Mouse (Mus musculus): ENCODE data around the gene Cntn5. TPM values are rescaled to one million over a fixed set of nuclear protein-coding genes. Genes with fewer than 3 reads are reported as not detected.
A peak's percentile ranks its signal among the peaks of the same experiment; 100 is the strongest.

Gene Cntn5
- total RNA-seq, 1 experiment from 2014 or later, result 0.15 TPM

DNA sequence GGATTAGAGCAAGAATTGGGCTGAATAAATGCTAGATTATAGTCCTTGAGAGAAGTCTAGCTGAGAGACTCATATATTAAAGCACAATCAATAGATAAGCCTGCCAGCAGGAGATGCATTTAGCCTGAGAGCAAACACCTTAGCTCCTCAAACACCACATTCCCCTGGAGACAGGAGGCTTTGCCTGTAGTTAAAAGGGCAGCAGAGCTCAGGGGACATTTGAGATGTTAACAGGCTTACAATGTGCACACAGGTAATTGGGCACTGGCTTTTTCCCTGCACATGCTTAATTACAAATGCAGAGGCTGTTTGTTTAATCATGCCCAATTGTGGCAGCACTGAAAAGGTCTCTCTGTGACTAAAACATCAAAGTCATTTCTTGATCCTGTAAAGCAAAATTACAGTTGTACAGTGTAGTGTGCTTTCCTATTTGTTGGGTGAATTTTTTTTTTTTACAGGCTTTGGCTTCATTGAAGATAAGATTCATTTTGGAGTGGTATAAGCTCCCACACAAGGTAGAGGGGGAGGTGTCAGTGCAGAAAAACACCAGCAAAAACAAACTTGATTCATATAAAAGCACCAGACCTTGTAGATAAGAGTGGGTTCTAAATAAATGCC is 457.2 kb downstream of the Cntn5 start:
- no peak for DNase-seq

DNA sequence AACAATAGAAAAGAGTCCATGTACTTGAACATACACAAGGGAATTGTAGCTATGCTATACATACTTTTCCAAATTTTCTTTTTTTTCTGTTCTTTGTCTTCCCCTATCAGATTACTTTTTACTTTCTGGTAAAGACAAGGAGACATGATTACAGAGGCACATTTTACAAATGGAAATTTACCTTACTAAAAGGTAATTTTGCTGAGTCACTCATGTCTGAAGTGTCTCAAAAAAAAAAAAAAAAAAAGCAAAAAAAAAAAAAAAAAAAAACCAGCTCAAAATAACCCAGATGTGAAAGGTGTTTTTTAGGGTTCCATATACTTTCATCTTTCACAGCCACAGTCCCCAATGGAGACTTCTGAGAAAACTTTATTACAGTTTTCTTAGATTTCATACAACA is 492.5 kb downstream of the Cntn5 start:
- DNase-seq, result no peak

DNA sequence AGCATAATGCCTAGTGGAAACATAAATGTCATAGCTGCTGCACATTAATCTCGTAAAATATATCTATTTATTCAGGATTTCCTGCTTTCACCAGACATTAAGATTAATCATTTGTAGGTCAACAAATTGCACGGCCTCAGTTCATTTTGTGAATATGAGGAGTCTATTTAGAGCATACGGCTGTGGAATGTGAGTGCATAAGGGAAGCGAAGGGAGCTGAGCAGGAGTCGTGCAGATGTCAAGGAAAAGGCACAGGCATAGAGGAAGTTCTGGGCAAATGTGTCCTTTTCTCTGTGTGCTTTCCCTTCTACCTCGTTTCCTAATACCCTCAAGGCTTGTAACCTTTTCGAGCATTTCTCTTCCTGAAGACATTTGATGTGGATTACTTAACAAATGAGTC is 504.5 kb downstream of the Cntn5 start:
- no peak for DNase-seq

DNA sequence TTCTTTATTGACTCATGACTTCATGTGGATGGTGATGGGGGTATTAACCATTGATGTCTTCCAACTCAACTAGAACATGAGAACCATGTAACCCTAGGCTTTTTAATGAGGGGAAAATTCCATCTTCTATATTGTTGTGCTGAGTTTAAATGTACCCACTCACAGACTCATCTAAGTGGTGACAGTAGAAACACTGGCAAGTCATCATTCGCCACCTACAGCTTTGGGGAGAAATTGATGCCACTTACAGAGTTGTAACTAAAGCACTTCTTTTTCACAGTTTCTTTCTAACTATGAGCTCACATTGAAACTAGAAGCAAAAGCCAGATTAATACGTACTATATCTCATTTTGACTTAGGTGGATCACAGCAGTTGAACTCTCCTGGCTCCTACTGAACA is 514.7 kb downstream of the Cntn5 start:
- no peak for DNase-seq

DNA sequence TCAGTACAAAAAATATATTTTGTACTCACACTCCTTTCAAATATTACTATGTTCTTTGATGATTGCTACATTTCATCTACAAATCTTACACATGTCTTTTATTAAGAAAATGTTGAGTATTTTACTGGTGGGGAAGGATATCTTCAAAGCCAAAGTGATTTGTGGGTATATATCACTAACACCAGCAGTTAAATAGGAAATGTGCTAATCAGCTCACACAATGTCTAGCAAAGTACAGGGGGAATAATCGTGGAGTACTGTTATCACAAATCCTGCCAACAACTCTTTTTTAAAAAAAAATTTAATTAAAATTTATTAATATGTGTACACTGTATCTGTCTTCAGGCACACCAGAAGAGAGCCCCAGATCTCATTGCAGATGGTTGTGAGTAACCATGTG is 520.1 kb downstream of the Cntn5 start:
- DNase-seq, result no peak

DNA sequence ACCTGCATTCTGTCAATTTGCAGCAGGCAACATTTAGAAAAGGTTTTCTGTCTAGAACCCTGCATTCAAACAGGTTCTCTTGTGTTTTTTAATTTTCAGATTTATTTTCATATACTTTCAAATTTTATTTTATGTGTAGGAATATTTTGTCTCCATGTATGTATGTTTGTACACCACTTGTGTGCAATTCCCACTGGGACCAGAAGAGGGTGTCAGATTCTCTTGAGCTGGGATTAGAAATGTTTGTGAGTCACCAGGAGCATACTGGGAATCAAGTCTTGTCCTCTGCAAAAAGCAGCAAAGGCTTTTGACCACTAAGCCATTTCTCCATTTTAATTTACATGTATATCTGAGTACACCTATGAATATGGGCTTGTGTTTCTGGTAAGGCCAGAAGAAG is 521.4 kb downstream of the Cntn5 start:
- no peak for DNase-seq

DNA sequence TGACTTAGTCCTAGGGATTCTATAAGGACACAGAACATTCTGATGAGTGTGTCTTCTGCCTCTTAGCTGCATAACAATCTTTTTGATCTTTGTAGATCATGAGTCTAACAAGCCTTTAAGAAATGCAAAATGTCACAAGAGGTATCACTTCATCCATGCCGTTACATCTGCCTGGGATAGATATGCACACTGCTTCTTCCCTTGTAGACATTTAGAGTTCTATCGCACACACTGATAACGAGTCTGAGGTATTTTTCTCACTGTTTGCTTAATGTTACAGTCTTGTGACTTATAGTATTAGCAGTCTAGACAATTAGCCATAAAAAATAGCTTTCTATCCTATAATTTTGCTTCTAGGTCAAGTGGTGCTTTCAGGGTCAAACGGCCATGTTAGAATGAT is 522.9 kb downstream of the Cntn5 start:
- no peak for DNase-seq

DNA sequence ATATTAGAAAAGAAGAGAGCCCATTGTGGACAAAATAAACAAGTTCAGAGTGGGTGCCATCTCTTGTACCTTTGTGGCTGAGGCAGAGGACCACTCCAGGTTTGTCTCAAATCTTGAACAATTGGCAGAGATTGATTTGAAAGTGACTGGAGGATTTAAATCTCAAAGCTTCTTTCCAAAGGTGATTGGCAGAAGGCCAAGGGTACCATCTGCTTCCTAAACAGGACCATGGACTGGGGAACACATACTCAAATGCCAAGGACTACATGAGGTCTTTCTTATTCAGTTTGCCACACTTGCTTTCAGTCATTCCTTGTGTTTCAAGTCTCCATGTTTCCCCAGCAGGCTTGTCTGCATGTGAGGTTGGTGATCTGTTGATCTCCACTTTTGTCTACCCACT is 528.3 kb downstream of the Cntn5 start:
- no peak for DNase-seq

DNA sequence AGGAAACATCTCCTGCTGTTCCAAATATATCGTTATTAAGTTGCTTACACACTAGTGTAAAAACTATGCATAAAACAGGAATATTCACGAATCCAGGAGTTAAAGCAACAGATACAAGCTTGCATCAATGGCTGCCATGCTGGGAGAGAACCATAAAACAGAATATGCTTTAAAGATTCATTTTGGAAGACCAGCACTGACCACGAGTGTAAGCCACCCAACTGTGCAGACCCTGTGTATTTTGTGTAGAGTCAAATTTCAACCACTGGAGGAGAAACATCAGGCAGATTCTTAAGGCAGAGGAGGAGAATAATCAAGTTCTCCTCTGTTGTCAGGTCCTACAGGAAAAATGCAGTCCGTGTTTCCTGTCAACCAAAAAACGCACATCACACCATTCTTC is 535.6 kb downstream of the Cntn5 start:
- DNase-seq, result no peak

DNA sequence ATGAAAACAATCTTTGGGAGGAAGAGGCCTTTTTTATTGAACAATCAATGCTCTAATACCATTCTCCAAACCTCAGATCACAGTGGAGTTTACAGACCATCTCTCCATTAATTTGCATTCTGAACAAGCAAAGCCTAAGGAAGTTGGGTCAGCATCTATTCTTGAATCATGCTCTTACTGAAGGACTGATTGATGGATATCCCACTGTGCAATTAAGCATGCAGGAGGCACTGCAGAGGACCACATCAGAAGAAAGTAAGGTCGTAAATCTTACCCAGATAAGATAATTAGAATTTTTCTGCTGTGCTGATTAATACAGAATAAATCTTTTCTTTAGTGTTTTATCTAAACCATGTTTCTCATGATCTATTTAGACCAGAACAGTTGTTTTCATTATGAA is 536.2 kb downstream of the Cntn5 start:
- DNase-seq, result no peak

DNA sequence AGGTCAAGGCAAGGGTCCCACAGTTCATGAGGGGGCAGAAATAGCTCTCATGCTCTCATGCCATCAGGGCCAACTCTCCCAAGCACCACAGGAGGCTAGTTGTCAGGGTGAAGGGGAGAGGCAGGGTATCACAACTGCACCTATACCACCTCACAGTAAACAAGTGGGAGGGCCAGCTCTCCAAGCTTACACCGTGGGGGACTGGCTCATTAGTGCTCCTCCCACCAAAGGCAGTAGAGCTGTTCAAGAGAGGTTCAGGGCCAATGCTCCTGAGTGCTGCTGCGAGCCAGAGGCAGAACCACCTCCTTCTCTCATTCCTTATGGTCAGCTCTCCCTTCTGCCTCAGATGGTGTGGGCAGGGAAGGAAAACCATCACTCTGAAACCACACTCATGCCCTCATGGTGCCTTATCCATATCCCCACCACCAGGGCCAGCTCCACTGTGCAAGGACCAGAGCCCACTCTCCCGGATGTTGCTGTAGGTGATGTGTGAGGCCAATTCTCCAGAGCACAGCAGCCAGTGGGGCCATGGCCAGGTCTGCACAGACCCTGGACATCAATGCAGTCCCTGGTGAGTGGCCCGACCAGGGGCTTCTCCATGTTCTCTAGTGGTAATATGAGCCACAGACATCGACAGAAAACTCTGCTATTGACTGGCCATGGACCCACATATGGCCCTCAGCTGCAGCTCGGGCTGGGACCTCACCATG is 538.2 kb downstream of the Cntn5 start:
- no peak for DNase-seq

DNA sequence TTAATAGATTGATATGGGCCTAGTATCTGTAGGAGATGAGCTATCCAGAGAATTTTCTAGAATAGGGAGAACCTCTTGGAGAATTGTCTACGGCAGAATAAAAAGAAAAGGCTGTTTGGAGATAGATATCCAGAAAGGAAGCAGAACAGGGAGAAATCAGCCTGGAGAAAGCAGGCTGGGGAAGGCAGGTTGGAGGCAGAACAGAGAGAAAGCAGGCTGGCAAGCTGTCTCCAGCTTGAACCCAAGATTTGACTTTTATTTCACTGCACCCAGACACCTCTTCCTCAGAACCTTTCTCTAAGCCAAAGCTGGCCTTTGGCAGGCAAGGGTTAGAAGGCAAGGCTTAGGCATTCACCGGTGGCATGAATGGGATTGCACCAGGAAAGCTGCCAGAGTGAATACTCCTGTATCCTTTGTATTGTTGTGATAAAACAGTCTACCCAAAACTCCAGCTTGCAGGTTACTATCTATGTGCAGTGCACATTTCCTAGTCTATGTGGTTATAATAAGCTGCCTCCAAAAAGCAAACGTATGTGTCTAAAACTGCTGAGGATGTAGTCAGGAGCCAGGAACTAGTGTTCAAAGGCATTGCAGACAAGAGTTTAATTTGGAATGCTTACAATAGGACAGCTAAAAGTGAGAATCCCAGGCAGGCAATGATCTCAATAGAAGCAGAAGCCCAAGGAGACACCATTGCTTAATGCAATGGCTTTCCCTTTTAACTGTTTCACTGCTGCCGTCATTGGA is 553.5 kb downstream of the Cntn5 start:
- no peak for DNase-seq

DNA sequence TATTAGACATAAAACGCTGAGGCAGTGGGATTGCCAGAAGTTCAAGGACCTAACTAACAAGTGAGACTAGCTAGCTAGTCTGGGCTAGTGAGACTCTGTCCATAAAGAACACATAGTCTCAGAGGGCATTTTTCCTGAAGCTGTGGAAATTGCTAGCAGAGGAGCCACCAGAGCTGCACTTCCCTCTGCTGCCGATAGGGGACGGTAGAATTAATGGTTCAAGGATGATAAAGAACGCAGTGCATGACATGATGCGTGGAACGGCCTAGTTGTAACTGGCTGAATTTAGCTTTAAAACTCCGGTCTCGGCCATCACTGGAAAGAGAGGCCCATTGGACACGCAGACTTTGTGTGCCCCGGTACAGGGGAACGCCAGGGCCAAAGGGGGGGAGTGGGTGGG is 555.8 kb downstream of the Cntn5 start:
- no peak for DNase-seq

DNA sequence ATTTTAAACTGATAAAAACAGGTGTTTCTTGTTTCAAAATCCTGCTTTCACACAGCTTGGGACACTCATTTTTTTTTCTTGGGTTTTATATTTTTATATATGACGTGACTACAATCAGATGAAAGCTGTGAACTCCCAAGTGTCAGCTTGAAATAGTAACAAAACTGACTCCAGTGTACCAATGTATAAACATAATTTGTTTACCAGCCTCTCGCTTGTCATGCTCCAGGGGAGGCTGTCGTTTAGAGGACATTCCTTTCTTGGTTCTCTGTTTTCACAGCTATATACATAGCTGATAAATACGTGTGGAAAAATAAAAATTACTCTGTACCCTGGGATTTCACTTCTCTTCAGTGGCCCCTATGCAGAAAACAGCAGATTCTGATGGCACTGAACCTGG is 556.4 kb downstream of the Cntn5 start:
- DNase-seq, result no peak

DNA sequence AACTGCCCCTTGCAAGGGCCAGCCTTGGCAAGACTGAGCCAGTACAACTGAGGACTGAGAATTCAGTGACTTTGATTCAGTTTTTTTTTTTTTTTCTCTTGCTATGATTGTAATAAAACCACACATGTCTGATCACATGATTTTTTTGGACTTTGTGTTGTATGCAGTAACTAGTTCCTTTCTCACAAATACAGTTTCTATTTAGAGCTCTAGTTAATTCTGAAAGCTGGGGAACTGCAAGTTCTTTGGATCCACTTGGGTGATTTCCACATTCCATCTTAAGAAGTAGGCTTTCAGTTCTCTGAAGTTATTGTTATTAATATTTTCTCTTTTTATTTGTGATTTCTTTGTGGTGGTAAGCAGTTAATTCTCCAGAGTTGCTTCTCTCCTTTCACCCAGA is 563.8 kb downstream of the Cntn5 start:
- no peak for DNase-seq

DNA sequence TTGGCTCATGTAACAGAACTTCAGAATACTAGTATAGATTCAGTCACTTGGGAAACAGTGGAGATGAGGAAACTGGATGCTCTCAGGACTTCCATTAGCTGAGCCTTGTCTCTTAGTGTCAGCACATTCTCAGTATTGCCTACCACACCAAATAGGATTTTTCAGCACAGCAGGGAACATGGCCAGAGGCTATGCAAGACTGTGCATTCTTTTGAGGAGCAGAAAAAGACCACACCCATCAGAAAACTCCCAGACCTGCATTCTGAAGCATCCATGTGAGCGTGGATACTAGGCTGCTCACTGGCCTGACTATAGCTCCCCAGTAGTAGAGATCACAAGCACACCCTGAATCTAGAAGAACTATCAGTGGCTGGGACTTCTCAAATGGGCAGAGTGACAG is 564.9 kb downstream of the Cntn5 start:
- no peak for DNase-seq

DNA sequence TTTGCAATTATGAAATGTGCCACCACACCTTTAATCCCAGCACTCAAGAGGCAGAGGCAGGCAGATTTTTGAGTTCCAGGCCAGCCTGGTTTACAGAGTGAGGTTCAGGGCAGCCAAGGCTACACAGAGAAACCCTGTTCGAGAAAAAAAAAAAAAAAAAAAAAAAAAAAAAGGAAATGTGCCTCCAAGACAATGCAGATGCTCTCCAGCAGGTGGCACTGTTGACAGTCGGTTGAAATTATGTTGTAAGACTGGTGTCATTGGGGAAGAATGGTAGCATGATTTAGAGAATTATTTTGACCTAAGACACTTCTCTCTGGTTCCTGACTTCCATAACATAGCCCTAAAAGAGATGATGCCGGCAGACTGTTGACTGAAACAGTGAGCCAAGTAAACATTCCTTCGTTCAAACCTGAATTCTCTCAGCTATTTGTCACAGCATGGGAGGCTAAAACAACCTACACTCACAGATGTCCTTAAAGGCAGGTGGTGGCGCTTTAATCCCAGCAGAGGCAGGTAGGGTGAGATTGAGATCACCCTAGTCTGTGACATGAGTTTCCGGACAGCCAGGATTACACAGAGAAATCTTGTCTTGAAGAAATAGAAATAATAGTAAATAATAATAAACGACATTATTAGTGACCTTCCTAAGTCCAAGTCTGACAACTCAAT is 579.7 kb downstream of the Cntn5 start:
- DNase-seq, result peak; percentile 59

DNA sequence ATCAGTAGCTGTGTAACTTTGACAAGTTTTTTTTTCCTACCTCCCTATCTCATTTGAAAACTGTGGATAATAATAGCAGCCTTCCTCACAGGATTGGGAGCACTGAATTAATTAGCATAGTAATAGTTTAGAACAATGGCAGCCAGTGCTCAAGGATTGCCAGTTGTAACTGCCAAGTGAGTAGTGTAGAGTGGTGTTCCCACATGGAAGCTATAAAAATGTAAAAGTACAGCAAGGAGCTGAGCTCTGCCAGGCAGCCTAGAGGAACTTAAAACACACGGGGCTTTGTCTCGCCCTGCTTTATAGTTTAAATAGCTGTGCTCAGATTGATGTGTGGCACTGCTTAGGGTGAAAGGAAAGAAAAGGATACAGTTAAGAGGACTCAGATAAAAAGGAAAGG is 635.2 kb downstream of the Cntn5 start:
- no peak for DNase-seq

DNA sequence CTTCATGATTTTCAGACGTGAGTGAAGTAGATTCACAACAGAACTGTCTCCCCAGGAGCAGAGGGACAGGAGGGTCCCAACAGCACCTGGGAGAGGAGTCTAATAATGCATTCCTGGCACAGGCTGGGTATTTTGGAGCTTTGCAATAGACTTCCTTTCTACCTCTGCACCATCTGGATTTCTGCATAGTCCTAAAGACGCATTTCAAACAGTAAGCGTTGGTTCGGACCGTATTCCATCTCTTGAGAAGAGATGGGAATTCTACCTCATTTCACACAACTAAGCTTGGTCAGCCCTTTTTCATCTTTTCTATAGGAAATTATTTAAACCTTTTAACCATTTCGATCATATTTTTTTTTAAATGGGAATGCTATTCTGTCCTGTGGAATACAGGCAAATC is 635.7 kb downstream of the Cntn5 start:
- no peak for DNase-seq

DNA sequence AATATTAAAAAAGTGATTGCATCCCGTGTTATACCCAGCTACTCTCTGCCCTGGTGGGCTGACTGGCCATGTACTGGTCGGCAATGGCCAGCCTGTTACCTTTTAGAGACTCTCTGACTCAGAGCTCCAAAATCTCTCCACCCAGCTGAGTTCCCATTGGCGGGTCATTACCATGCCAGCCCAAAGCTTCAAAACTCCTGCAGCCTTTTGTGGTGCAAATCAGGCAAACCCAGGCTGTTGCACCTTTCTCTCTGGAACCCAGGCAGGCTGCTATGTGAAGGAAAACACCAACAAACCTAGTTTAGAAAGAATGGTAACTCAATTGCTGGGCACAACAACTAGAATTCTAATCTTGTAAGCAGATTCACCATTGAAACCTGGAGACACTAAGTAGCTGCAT is 639.0 kb downstream of the Cntn5 start:
- DNase-seq, result no peak

DNA sequence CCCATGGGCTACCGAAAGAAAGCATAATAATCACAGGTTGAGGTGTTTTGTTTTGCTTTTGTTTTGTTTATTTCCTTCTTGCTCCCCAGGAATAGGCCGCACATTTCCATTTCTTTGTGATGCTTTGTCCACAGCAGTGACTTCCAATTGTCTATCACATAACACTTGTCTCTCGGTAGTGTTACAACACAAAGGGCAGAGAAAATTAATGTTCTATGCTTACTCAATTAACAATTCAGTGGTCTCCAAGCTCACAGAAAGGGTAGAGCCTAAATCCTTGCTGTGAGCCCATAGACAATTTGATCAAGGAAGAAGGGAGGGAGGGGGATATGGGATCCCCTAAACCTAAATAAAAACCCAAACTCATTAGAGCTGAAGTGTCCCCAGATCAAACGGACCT is 671.2 kb downstream of the Cntn5 start:
- no peak for DNase-seq

DNA sequence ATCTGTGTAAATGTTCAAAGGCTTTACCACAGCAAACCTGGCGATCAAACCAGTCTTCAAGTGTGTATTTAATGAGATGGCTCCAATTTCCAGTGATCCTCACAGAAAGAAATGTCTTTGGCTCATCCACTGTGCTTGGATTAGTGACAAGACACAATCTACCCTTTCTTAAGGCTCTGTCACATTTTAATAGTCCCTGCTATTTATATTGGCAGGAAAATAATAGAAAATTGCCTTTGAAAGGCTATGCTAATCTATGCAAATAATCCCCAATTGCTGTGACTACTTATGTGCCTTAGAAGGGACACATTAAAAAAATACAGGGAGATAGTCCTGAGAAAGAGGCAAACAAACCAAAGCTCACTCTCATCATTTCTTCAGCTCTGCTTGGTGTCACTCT is 672.5 kb downstream of the Cntn5 start:
- no peak for DNase-seq

DNA sequence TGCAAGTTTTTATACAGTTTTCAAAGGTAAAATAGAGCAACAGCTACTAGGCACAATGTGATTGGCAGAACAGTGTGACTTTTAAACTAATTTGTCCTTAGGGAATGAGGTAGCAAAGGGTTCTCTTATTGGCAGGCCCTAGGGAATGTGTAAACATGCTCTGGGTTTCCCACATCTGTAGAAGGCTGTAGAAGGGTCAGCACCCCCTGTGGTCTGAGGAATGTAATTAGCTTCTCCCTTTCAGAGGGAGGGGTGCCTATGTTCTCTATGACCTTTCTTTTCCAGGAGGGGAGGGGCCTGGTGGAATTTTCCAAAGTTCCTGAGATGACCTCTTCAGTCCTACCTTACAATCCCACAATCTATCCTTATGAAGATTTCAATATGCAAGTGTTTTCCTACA is 673.6 kb downstream of the Cntn5 start:
- DNase-seq, result no peak

Data from adrenal gland, postnatal 14 days (tissue).